Mouse (Mus musculus): ENCODE data around the gene Ccr6.

Gene Ccr6

DNA sequence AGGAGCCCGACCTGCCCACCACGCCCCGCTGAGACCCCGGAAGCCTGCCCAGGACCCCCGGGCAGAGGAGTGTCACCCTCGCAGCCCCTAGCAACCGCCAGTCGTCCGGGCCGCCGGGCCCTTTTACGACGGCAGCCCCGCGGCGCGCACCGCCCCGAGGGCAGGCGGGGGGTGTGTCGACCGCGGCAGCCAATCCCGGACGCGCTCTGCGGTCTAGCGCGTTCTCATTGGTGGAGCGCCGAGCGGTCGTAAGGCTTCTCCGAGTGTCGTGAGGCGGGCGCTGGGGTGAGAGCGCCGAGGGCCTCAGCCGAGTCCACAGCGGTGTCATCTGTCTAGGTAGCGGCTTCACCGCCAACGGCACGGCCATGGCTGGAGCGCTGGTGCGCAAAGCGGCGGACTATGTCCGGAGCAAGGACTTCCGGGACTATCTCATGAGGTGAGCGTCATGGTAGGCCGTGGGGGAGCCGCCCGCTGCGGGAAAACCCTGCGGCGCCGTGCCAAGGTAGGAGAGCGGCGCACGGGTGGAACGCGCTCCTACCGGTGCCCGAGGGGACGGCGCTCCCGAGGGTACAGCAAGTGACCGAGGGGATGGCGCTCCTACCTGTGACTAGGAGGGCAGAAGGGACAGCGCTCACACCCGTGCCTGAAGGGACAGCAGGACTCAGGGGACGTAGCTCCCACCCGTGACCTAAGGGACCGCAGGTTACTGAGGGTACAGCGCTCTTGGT is 47.8 kb downstream of the Ccr6 start:
- peak; percentile 95 for DNase-seq (ENCODE audit: low read depth, low spot score)

DNA sequence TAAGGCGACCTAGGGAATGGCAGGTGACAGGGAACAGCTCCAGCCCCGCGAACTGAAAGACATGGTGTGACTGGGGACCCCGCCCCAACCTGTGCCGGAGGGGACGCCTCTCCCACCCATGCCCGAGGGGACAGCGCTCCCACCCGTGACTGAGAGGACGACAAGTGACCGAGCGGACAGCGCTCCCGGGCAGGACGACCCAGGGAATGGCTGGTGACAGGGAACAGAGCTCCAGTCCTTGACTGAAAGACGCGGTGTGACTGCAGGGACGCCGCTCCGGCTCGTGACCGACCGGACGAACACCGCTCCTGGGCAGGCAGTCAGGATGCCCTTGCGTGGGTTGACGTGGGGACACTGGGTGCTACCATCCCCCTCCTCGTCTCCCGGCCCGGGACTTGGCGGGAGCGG is 48.4 kb downstream of the Ccr6 start:
- DNase-seq (ENCODE audit: low read depth, low spot score), result no peak

DNA sequence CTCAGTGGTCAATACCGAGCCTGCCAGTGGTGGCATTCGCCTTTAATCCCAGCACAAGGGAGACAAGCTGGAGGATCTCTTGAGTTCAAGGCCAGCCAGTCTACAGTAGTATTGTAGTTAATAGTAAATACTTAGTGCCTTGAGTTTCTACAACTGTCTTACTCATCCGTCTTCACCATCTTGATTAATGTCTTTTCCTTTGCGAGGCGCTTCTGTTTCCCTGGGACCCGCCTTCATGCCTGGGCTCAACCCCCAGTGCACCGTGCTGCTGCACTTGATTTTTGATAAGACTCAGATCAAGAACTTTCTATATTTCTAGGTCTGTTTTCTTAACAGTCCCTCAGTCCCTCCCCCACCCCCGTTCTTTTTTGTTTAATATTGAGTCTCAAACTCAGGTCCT is 49.2 kb downstream of the Ccr6 start:
- DNase-seq (ENCODE audit: low read depth, low spot score), result no peak

DNA sequence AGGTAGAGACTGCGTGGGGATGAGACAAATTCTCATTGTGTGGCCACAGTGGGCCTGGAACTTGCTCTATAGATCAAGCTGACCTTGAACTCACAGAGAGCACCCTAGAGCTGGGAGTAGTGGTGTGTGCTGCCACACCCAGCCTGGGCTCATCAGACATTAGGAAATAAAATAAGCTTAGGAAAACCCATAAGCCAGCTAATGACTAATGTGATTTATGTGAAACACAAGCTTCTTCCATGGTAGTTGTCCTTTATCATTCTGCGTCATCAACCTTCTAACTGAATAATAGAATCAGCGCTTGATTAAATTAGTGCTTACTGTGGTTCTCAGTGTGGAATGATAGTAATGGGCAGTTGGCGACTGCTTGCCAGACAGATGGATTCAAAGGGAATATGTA is 51.1 kb downstream of the Ccr6 start:
- no peak for DNase-seq (ENCODE audit: low read depth, low spot score)

DNA sequence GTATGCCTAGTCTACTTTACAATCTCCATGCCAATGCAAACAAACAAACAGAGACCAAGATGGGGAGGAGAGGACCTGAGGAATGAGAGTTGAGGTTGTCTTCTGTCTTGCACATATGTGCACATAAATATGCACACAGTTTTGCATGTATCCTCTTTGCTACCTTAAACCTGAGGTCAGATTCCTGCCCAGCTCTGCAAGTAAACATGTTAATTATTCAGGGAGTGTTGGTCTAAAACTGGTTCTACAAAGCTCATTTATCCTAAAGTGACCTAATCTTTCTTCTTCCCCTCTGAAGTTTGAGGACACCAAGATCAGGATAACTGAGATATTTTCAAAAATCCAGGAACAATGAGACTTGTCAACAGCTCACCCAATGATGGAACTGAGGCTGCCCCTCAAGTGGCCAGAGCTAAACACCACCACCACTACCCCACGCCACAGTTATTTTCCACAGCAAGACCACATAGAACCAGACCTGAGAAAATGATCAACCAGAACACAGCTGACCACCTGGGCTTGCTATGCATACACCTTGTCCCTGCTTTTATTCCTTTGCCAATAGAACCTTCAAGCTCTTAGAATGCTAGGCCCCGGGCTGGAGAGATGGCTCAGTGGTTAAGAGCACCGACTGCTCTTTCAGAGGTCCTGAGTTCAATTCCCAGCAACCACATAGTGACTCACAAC is 54.3 kb downstream of the Ccr6 start:
- DNase-seq (ENCODE audit: low read depth, low spot score), result no peak

DNA sequence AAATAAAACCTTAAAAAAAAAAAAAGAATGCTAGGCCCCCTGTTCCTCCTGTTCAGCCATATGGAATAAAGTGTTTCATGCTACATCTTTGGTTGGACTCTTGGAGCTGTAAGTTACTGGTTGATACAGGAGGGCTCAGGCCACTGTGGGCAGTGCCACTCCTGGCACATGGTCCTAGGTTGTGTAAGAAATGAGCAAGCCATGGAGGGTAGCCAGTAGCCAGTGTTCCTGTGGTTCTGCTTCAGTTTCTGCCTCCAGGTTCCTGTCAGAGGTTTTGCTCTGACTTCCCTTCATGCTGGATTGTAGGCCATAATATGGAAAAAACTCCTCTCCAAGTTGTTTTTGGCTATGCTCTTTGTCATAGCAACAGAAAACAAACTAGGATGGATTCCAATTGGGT is 54.9 kb downstream of the Ccr6 start:
- DNase-seq (ENCODE audit: low read depth, low spot score), result no peak

DNA sequence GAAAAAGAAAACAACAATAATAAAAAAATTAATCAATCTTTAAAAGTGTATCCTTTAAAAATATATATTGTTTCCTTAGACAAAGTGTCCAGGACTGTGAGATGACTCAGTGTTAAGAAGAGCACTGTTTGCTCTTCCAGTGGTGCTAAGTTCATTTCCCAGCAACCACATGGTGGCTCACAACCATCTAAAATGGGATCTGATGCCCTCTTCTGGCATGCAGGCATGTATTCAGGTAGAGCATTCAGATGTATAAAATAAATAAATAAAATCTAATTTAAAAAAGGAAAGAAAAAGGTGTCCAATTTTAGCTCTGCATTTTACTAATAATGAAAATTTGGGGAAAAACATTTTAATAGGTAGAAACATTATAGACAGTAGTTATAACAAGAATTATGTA is 60.0 kb downstream of the Ccr6 start:
- DNase-seq (ENCODE audit: low read depth, low spot score), result no peak

DNA sequence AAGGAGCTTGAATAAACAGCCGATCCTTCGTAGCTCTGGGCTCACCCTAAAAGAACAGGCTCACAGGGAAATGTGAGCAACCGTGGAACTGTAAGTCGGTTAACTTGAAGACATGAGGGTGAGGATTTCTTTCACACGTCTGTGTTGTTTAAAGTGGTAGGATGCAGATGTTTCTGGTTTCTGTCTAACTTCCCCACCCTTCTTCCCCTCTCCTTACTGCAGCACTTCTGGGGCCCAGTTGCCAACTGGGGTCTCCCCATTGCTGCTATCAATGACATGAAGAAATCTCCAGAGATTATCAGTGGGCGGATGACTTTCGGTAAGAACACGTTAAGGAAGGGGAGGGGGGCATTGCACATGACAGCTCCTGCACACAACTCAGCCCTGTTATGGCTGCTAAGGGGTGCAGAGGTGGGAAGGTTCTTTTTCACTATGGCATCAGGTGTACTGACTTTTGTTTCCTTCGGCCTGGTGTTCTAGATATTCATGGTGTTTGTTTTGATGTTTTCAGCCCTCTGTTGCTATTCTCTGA is 60.5 kb downstream of the Ccr6 start:
- no peak for DNase-seq (ENCODE audit: low read depth, low spot score)

DNA sequence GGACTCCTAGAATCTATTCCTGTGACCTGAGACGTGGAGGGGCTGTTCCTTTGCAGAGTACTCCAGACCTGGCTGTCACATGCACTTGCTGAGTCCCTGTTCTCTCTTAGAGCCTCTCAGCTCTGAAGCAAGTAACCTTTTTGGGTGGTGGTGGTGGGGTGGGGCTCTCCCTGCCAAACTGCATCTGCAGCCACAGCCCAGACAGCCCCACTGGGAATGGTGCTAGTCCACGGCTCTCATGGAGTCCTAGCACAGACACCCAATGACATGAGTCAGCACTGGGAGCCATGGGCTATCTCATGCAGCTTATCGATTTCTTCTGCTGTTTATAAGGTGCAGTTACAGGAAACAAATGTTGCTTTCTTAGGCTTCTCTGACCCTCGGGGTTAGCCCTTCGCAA is 61.9 kb downstream of the Ccr6 start:
- DNase-seq (ENCODE audit: low read depth, low spot score), result no peak

DNA sequence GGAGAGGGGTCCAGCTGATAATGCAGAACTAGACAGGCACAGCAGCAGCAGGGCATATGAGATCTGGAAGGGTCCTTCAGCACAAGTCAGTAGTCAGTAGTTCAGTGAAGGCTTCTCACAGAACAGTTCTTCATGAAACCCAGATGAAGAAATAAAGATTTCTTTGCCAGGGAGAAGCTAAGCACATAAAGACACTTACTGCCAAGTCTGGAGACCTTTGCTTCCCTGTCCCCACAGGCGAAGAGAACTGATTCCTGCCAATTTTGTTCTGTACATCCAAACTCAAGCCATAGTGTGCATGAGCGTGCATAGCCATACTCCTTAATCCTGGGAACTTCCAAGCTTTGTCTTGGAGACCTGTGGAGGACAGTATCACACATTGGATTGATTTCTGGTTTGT is 62.4 kb downstream of the Ccr6 start:
- no peak for DNase-seq (ENCODE audit: low read depth, low spot score)

DNA sequence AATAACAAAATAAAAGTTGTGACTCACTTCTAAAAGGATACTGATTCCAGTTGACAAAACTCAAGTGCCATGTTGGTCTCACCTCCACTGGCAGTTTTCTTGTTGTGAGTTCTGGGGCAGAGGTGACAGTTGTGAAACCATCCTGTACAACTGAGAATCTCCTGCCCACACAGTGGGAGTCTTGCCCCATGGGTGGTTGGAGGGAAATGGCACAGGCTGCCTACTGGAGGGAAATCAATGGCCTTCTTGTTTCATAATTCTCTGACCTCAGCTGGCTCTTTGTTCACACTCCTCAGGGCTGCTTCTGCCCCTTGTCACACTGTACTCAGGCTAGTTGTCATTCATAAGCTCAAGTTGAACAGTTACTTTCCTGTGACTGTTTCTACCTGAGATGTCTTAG is 63.7 kb downstream of the Ccr6 start:
- no peak for DNase-seq (ENCODE audit: low read depth, low spot score)

DNA sequence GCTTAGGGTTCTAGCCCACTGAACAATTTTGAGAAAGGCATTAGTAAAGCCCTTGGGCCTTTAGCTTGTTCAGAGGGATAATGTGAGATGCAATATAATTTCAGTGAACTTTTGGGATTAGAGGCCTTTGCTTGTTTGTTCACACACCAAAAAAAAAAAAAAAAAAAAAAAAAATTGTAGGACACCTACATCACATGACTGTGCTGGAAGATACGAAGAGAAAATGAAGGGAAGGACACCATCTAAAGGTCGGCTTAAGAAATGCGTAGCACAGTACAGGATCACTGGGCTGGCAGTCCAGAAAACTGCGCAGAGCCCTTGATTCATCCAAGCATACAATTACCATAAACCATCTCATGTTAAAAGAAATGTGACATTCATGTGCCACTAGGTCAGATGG is 65.7 kb downstream of the Ccr6 start:
- DNase-seq (ENCODE audit: low read depth, low spot score), result no peak

DNA sequence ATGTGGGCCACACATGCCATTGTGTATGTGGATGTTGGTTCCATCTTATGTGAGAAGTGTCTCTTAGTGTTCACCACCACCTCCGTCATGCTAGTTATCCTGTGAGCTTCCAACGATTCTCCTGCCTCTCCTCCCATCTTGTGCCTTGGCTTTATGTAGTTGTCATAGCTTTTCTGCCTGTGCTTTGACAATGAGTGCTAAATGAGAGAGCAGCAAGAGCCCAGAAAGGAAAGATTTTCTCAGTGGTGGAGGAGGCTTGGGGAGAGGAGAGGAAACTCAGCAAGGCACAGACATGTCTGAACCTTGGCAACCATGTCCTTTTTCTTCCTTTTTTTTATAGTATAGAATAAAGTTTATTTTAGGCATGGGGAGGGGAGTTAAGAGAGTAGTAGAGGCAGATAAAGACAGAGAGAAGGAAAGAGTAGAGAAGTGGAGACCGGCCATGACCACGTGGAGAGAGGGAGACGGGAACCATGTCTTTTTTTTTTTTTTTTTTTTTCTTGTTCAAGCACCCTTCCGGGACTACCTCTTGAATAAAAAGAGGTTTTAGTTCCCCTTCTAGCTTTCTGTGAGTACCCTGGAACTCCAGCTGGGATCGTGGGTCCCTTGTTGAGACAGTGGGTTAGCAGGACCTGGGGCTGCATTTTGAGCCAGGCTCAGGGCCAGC is 67.1 kb downstream of the Ccr6 start:
- DNase-seq (ENCODE audit: low read depth, low spot score), result no peak

DNA sequence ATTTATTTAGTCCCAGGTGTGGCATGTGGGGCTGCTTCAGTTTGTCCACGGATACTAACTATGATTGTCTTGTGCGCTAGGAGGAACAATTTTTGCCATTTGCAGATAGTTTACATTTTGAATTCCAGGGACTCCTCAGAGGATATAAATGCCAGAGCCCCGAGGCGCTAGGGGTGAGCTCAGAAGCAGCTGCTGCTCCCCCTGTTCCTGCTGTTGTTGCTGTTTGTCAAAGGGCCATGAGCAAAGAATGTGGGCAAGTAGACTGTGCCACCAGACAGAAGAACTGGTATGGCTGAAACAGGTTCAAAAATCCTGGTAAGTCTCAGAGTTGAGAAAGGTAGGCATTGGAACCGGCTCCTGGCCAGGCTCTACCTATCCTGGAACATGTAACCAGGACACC is 67.8 kb downstream of the Ccr6 start:
- DNase-seq (ENCODE audit: low read depth, low spot score), result no peak

DNA sequence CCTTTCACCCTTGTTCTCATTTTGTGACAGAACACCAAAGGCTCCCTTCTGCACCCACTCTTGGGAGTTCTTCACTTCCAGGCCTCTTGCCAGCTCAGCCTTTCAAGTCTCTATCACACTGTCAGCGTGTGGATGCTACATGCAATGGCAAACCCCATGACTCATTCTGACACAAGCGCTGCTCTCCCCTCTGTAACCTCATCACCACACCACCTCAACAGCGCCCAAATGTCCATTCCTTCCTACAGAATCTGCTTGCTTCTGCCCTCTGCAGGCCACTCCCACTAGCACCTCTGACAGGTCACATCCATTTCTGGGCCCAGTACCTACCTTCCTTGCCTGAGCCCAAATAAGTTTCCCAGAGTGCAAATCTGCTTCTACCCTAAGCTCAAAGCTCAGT is 70.0 kb downstream of the Ccr6 start:
- DNase-seq (ENCODE audit: low read depth, low spot score), result no peak

Data from forelimb bud, embryonic 11.5 days (tissue).